Mouse (Mus musculus): ENCODE results near the gene Sag. TPM values are rescaled to one million over a fixed set of nuclear protein-coding genes. Genes with fewer than 3 reads are reported as not detected.

Gene Sag
- polyA plus RNA-seq, 1 experiment from 2014 or later, result 2.7 TPM

DNA sequence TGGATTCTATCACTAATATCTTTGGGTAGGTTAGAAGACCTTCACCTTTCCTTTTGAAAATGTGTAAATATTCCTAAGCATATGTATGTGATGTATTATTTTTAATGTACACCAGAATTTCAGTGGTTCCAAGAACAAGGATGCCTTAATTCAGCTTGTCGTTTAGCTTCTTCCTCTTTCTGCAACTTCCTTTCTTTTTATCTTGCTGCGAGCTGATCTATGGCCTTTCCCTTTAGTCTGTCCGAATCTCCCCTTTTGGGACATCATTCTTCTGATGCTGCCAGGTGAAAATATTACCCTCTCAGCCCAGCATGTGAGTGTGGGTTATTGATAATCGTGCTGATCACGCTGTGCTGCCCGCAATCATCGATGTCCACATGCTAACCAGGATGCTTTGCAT lies 28.6 kb upstream of the Sag start:
- peaks cover 20% of the 10 kb centered on the region for H3K36me3 ChIP-seq (ENCODE audit: control insufficient read depth, insufficient read depth, low read length)
- no peak overlapping the region for H3K4me3 ChIP-seq (ENCODE audit: low read depth, low read length)
- no peaks in the 10 kb centered on the region for H3K9me3 ChIP-seq (ENCODE audit: control insufficient read depth, low read length)
- no peaks in the 10 kb centered on the region for H3K4me1 ChIP-seq (replicated peaks; ENCODE audit: control insufficient read depth, insufficient read depth, low read length)
- H3K9ac ChIP-seq (ENCODE audit: low read length), result no peak overlapping the region
- no peak for ATAC-seq (replicated peaks; ENCODE audit: low FRiP score)
- no peaks in the 10 kb centered on the region for H3K27me3 ChIP-seq (ENCODE audit: control insufficient read depth, insufficient read depth, low read length)
- 93% methylated on average over 7 of the region's 7 CpGs for WGBS
- DNase-seq (ENCODE audit: low spot score), result no peak
- H3K27ac ChIP-seq (ENCODE audit: low read depth, low read length), result no peak overlapping the region
- H3K4me2 ChIP-seq (ENCODE audit: low read depth, low read length, severe bottlenecking), result no peak overlapping the region

DNA sequence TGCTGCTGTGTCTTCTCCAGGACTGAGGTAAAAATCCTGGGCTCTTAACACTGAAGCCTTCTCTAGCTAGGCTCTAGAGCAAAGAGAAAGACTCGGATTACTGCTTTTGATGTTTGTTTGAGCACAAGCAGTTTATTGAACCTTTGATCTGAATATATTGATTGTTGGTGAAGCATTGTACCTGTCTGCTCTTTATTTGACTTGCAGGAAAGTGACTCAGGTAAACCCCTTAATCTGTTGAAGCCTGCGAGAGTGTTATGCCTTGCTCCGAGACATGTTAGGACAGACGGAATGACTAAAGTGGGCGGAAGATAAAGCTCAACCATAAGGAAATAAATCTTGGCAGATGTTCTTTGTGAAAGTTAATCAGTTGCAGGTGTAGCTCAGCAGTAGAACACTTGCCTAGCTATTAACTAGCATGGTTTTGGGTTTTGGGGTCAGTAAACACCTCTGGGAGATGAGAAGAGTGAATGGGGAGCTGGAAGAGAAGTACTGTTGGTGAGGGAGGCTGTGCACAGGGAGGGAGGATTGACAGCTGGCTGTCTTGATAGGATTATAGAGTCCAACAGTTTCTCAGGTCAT lies 24.2 kb upstream of the Sag start:
- no peak overlapping the region for H3K9ac ChIP-seq (ENCODE audit: low read length)
- DNase-seq (ENCODE audit: low spot score) (no peak), ATAC-seq (replicated peaks; ENCODE audit: low FRiP score) (no peak)
- H3K4me3 ChIP-seq (ENCODE audit: low read depth, low read length), result no peak overlapping the region
- H3K36me3 ChIP-seq (ENCODE audit: control insufficient read depth, insufficient read depth, low read length), result peaks cover 16% of the 10 kb centered on the region; the same call in 1 of the 2 replicates
- no peak overlapping the region for H3K4me2 ChIP-seq (ENCODE audit: low read depth, low read length, severe bottlenecking)
- no peaks in the 10 kb centered on the region for H3K4me1 ChIP-seq (replicated peaks; ENCODE audit: control insufficient read depth, insufficient read depth, low read length)
- no peak overlapping the region for H3K27ac ChIP-seq (ENCODE audit: low read depth, low read length)
- H3K9me3 ChIP-seq (ENCODE audit: control insufficient read depth, low read length), result no peaks in the 10 kb centered on the region
- no peaks in the 10 kb centered on the region for H3K27me3 ChIP-seq (ENCODE audit: control insufficient read depth, insufficient read depth, low read length)
- 86% methylated on average over 5 of the region's 5 CpGs for WGBS

DNA sequence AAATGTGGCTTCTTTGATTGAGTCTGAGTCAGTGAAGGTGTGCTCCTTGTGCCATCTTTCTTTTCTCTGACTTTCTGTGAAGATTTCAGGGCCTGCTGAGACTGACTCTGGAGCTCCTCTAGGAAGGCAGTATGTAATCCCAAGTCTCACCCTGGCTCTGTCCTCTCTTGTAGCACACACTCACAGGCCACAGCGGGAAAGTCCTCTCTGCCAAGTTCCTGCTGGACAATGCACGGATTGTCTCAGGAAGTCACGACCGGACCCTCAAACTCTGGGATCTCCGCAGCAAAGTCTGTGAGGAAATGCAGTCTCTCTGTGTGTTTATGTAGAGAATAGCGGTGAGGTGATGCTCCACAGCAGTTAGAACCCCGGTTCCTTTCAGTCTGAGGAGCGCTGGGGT lies 17.8 kb upstream of the Sag start:
- Histone ChIP-seq H3K27ac (ENCODE audit: low read depth, low read length) (no peak overlapping the region), H3K4me3 (ENCODE audit: low read depth, low read length) (no peak overlapping the region), H3K4me2 (ENCODE audit: low read depth, low read length, severe bottlenecking) (no peak overlapping the region), H3K9me3 (ENCODE audit: control insufficient read depth, low read length) (no peaks in the 10 kb centered on the region), H3K9ac (ENCODE audit: low read length) (no peak overlapping the region), H3K36me3 (ENCODE audit: control insufficient read depth, insufficient read depth, low read length) (peaks cover 17% of the 10 kb centered on the region), H3K27me3 (ENCODE audit: control insufficient read depth, insufficient read depth, low read length) (no peaks in the 10 kb centered on the region), H3K4me1 (replicated peaks; ENCODE audit: control insufficient read depth, insufficient read depth, low read length) (no peaks in the 10 kb centered on the region)
- 91% methylated on average over 8 of the region's 8 CpGs for whole genome bisulfite sequencing
- ATAC-seq (replicated peaks; ENCODE audit: low FRiP score), result no peak
- DNase-seq (ENCODE audit: low spot score), result no peak

DNA sequence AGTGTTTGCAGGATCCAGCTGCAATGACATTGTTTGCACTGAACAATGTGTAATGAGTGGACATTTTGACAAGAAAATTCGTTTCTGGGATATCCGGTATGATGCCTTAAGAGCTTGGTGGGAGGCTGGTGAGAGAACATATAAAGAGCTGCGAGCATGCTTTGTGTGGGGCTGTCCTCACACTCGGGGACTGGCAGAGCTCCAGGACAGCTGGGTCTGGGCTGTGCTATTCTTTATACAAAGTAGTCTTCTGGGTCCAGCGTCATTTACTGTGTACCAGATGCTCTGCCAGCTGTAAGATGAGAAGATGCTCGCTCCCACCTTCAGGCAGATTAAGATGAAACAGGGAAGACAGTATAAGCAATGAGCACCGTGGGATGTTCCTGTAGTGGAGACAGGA lies 17.2 kb upstream of the Sag start:
- H3K9ac ChIP-seq (ENCODE audit: low read length), result no peak overlapping the region
- peaks cover 19% of the 10 kb centered on the region for H3K36me3 ChIP-seq (ENCODE audit: control insufficient read depth, insufficient read depth, low read length)
- H3K9me3 ChIP-seq (ENCODE audit: control insufficient read depth, low read length), result no peaks in the 10 kb centered on the region
- no peak overlapping the region for H3K27ac ChIP-seq (ENCODE audit: low read depth, low read length)
- no peak overlapping the region for H3K4me2 ChIP-seq (ENCODE audit: low read depth, low read length, severe bottlenecking)
- no peaks in the 10 kb centered on the region for H3K27me3 ChIP-seq (ENCODE audit: control insufficient read depth, insufficient read depth, low read length)
- 88% methylated on average over 7 of the region's 7 CpGs for WGBS
- no peak overlapping the region for H3K4me3 ChIP-seq (ENCODE audit: low read depth, low read length)
- ATAC-seq (replicated peaks; ENCODE audit: low FRiP score) (no peak), DNase-seq (ENCODE audit: low spot score) (no peak)
- H3K4me1 ChIP-seq (replicated peaks; ENCODE audit: control insufficient read depth, insufficient read depth, low read length), result no peaks in the 10 kb centered on the region

DNA sequence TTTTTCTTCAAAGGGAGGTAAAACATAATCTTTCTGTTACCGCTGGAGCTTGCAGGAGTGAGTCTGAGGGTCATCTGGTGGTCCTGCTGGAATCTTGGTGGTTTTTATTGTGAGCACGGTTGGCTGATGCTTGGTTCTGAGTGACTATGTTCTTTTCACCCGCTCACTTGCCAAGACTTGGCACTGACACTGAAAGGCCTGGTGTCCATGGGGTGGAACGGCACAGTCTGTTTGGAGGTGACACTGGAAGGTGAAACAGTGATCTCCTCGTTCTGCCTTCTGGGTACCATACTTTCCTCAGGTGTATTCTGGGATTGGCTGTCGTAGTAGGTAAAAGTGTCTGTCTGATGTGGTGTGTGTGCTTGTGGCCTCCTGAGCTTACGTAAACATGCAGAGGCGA lies 13.8 kb upstream of the Sag start:
- H3K36me3 ChIP-seq (ENCODE audit: control insufficient read depth, insufficient read depth, low read length), result peaks cover 15% of the 10 kb centered on the region

DNA sequence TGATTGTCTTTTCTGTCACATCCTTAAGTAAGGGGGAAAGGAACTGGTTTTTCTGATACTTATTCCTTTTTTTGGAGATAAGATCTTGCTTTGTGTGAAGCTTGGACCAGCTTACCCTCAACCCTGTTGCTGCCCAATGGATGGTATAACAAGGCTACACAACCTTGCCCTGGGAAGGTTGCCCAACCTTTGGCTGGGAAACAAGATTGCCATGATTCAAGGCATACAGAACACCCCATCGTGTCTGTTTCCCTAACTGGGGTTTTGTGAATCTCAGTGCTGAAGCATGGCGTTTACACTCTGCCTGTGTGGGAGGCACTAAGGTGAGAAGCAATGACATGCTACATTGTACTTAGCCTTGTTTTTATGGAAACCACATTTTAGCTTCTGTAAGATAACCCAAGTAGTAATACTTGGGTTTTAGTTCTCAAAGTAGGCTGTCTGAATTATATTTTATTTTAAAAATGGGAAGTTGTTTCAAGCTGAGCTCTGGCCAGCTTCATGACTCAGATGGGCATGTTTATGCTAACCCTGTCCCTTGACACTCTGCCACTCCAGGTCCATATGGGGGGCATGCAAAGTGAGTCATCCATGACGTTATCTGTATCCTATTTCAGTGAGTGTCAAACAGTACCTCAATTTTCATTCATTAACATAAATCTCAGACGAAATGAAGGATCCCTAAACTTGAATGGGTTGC lies 10.9 kb upstream of the Sag start:
- Histone ChIP-seq H3K27ac (ENCODE audit: low read depth, low read length) (no peak overlapping the region), H3K4me1 (replicated peaks; ENCODE audit: control insufficient read depth, insufficient read depth, low read length) (no peaks in the 10 kb centered on the region), H3K4me2 (ENCODE audit: low read depth, low read length, severe bottlenecking) (no peak overlapping the region), H3K9me3 (ENCODE audit: control insufficient read depth, low read length) (no peaks in the 10 kb centered on the region), H3K9ac (ENCODE audit: low read length) (no peak overlapping the region), H3K27me3 (ENCODE audit: control insufficient read depth, insufficient read depth, low read length) (no peaks in the 10 kb centered on the region), H3K36me3 (ENCODE audit: control insufficient read depth, insufficient read depth, low read length) (peaks cover 6% of the 10 kb centered on the region; the same call in 1 of the 2 replicates), H3K4me3 (ENCODE audit: low read depth, low read length) (no peak overlapping the region)
- DNase-seq (ENCODE audit: low spot score) (no peak), ATAC-seq (replicated peaks; ENCODE audit: low FRiP score) (no peak)
- 89% methylated on average over 4 of the region's 4 CpGs for WGBS

More for the DNA sequence above, 13.8 kb upstream of the Sag start:
- DNase-seq (ENCODE audit: low spot score), result no peak
- H3K9me3 ChIP-seq (ENCODE audit: control insufficient read depth, low read length), result no peaks in the 10 kb centered on the region
- 96% methylated on average over 8 of the region's 8 CpGs for WGBS
- H3K4me3 ChIP-seq (ENCODE audit: low read depth, low read length), result no peak overlapping the region
- no peak overlapping the region for H3K9ac ChIP-seq (ENCODE audit: low read length)
- H3K4me1 ChIP-seq (replicated peaks; ENCODE audit: control insufficient read depth, insufficient read depth, low read length), result no peaks in the 10 kb centered on the region
- no peak overlapping the region for H3K27ac ChIP-seq (ENCODE audit: low read depth, low read length)
- H3K27me3 ChIP-seq (ENCODE audit: control insufficient read depth, insufficient read depth, low read length), result no peaks in the 10 kb centered on the region
- H3K4me2 ChIP-seq (ENCODE audit: low read depth, low read length, severe bottlenecking), result no peak overlapping the region
- no peak for ATAC-seq (replicated peaks; ENCODE audit: low FRiP score)

DNA sequence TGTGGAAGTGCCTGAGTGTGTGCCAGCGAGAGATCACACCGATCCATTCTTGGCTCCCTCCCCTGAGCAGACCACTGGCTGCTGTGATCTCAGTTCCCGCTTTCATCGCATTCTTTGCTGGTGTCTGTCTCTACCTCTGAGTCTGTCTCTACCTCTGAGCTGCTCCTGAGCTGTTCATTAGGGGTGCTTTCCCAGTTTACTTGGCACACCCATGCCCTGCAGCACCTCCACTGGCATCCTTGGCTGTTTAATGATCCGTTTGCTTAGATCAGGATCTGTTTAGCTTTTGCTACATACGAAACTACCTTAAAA lies 10.4 kb upstream of the Sag start:
- ATAC-seq (replicated peaks; ENCODE audit: low FRiP score) (no peak), DNase-seq (ENCODE audit: low spot score) (no peak)
- WGBS, result 95% methylated on average over 6 of the region's 6 CpGs
- Histone ChIP-seq H3K4me1 (replicated peaks; ENCODE audit: control insufficient read depth, insufficient read depth, low read length) (no peaks in the 10 kb centered on the region), H3K4me2 (ENCODE audit: low read depth, low read length, severe bottlenecking) (no peak overlapping the region), H3K9ac (ENCODE audit: low read length) (no peak overlapping the region), H3K4me3 (ENCODE audit: low read depth, low read length) (no peak overlapping the region), H3K9me3 (ENCODE audit: control insufficient read depth, low read length) (no peaks in the 10 kb centered on the region), H3K27ac (ENCODE audit: low read depth, low read length) (no peak overlapping the region), H3K27me3 (ENCODE audit: control insufficient read depth, insufficient read depth, low read length) (no peaks in the 10 kb centered on the region), H3K36me3 (ENCODE audit: control insufficient read depth, insufficient read depth, low read length) (peaks cover 6% of the 10 kb centered on the region; the same call in 1 of the 2 replicates)

DNA sequence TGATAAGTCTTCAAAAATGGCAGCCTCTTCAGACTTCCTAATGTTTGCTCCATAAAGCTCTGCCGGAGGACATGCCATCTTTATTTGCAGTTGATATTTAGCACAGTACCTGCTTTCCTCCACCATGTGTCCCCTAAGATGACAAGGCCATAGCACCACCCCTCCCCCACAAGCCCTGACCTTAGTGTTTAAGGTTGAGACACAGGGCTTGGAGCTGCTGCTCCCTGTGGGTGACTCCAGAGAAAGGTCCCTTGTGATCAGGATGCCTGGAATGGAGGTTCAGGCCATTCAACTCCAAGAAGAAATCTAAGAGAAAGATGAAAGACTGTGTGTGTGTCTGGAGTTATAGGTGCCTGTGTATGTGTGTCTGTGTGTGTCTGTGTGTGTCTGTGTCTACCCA lies 5.8 kb upstream of the Sag start:
- 92% methylated on average over 1 of the region's 1 CpGs for WGBS
- Histone ChIP-seq H3K4me1 (replicated peaks; ENCODE audit: control insufficient read depth, insufficient read depth, low read length) (no peaks in the 10 kb centered on the region), H3K9ac (ENCODE audit: low read length) (no peak overlapping the region), H3K27ac (ENCODE audit: low read depth, low read length) (no peak overlapping the region), H3K4me3 (ENCODE audit: low read depth, low read length) (no peak overlapping the region), H3K27me3 (ENCODE audit: control insufficient read depth, insufficient read depth, low read length) (no peaks in the 10 kb centered on the region), H3K36me3 (ENCODE audit: control insufficient read depth, insufficient read depth, low read length) (peaks cover 4% of the 10 kb centered on the region; the same call in 1 of the 2 replicates), H3K4me2 (ENCODE audit: low read depth, low read length, severe bottlenecking) (no peak overlapping the region), H3K9me3 (ENCODE audit: control insufficient read depth, low read length) (no peaks in the 10 kb centered on the region)
- ATAC-seq (replicated peaks; ENCODE audit: low FRiP score) (no peak), DNase-seq (ENCODE audit: low spot score) (no peak)

DNA sequence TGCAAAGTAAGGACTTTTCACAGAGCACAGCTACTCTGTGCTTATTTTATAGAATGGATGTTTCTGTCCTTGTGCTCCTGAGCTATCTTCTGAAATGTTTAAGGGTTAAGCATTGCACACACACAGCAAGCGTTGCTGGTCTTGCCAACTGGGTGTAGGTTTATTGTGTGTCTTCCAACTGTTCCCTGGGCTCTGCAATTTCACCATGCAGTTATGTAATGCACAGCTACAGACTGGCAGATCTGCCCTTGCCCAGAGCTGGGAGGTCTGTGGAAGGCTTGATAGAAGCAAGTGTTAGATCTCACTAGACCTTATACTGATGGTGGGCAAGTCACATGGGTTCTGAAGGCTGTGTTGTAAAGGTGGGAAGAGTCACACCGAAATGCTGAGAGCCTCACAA lies 5.2 kb upstream of the Sag start:
- no peak overlapping the region for H3K9ac ChIP-seq (ENCODE audit: low read length)
- 88% methylated on average over 2 of the region's 2 CpGs for WGBS
- no peak for ATAC-seq (replicated peaks; ENCODE audit: low FRiP score)

More for the DNA sequence above, 5.2 kb upstream of the Sag start:
- H3K27me3 ChIP-seq (ENCODE audit: control insufficient read depth, insufficient read depth, low read length), result no peaks in the 10 kb centered on the region
- no peaks in the 10 kb centered on the region for H3K4me1 ChIP-seq (replicated peaks; ENCODE audit: control insufficient read depth, insufficient read depth, low read length)
- H3K27ac ChIP-seq (ENCODE audit: low read depth, low read length), result no peak overlapping the region
- no peak overlapping the region for H3K4me2 ChIP-seq (ENCODE audit: low read depth, low read length, severe bottlenecking)
- no peaks in the 10 kb centered on the region for H3K9me3 ChIP-seq (ENCODE audit: control insufficient read depth, low read length)
- no peak for DNase-seq (ENCODE audit: low spot score)
- no peak overlapping the region for H3K4me3 ChIP-seq (ENCODE audit: low read depth, low read length)
- H3K36me3 ChIP-seq (ENCODE audit: control insufficient read depth, insufficient read depth, low read length), result peaks cover 1% of the 10 kb centered on the region; the same call in 1 of the 2 replicates
